Mouse (Mus musculus): ENCODE results near the gene Limk2. TPM values are rescaled to one million over a fixed set of nuclear protein-coding genes. Genes with fewer than 3 reads are reported as not detected.

The Limk2 gene
- polyA plus RNA-seq, 1 experiment from 2014 or later = 54.6 TPM

DNA sequence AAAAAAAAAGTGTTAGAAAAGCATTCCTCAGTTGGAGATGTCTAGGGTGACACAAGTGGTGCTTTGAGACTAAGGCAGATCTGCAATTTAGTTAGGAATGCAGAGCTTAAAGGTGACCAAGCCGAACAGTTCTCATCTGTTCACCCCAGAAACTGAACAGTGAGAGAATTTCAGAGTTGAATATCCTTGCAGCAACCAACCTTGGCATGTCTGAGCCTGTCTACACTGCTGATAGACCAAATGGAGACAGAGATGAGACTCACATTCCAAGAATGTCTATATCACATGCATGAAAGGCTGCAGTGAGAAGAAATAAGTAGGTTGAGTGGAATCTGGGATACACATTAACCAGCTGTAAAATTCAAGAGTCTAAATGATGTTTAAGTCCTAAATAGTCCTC, 28.6 kb upstream of the Limk2 start:
- Histone ChIP-seq H3K9me3 (replicated peaks) (no peaks in the 10 kb centered on the region), H3K27ac (no peak overlapping the region), H3K27me3 (ENCODE audit: low read depth, poor library complexity, severe bottlenecking) (no peaks in the 10 kb centered on the region), H3K4me3 (no peak overlapping the region), H3K36me3 (no peaks in the 10 kb centered on the region), H3K4me1 (no peaks in the 10 kb centered on the region)
- DNase-seq (ENCODE audit: low spot score) = no peak
- 87% methylated on average over 1 of the region's 1 CpGs for WGBS

DNA sequence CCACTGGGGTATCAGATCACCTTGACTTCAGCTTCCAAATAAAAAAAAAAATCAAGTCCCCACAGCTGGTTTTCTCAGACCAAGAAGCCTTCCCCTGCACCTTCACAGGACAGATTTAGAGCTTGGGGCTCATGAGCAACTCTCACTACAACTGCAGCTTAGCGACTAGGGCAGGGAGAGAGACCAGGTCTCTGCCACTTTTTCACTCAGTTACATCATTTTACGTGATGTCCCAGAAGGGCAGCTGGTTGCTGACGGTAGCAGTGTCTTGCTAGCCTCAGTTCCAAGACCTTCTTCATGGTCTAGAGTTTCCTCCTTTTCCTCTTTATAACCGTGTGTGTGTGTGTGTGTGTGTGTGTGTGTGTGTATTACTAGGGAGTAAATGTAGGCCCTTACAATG, 24.8 kb upstream of the Limk2 start:
- H3K36me3 ChIP-seq = 0 out of 2 replicates have a peak, but pooled peaks cover 4% of the 10 kb centered on the region
- H3K27me3 ChIP-seq (ENCODE audit: low read depth, poor library complexity, severe bottlenecking) = no peaks in the 10 kb centered on the region
- DNase-seq (ENCODE audit: low spot score) = no peak
- H3K4me1 ChIP-seq = no peaks in the 10 kb centered on the region
- WGBS = 73% methylated on average over 4 of the region's 4 CpGs
- H3K4me3 ChIP-seq = no peak overlapping the region
- H3K27ac ChIP-seq = no peak overlapping the region
- H3K9me3 ChIP-seq (replicated peaks) = no peaks in the 10 kb centered on the region

DNA sequence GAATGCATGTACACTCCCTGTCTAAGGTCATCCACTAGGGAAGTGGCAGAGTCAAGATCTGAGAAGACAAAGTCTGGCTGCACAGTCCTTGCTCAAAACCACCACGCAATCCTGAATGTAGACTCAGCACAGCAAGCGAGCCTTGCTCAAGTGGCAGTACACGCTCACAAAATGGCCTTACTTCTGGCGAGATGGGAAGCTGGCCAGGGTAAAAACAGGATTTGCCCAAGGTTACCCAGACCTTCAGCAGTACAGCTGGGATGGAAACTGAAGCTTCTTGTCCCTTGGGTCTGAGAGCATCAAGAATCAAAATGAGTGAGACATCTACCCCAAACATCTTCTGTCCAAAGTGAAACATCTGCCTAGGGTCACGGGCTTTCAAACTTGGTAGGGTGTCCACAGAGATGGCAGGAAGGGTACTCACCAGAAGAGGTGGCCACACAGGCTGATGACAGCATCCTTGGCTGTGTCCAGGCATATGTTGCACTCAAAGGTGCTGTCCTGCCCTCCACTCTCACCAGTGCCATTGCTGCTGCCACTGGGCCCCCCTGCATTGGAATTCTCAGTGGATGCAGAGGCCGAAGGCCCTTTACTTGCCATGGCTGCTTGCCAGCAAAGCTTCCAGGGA, 23.1 kb upstream of the Limk2 start:
- WGBS = 97% methylated on average over 6 of the region's 6 CpGs
- H3K9me3 ChIP-seq (replicated peaks) = no peaks in the 10 kb centered on the region
- no peak overlapping the region for H3K4me3 ChIP-seq
- no peaks in the 10 kb centered on the region for H3K27me3 ChIP-seq (ENCODE audit: low read depth, poor library complexity, severe bottlenecking)
- no peak overlapping the region for H3K27ac ChIP-seq
- H3K4me1 ChIP-seq = no peaks in the 10 kb centered on the region
- 0 out of 2 replicates have a peak, but pooled peaks cover 4% of the 10 kb centered on the region for H3K36me3 ChIP-seq
- no peak for DNase-seq (ENCODE audit: low spot score)

DNA sequence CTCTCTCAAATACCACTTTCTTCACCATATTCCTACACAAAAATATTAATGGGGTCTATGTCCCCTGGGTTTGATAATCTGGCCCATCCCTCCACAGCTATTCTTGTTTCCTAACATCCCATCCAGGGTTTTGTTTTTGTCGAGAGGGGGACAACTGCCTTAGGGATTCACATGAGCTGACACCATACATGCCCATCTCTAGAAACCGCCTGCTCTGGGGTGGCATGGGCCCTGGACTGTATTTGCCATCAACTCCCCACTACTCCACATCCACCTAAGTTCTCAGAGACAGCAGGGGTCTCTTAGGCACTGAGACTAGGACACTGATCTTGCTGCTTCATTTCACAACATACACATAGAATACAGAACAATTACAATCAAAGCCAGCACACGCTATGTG, 22.5 kb upstream of the Limk2 start:
- DNase-seq (ENCODE audit: low spot score) = no peak
- no peak overlapping the region for H3K4me3 ChIP-seq
- H3K27me3 ChIP-seq (ENCODE audit: low read depth, poor library complexity, severe bottlenecking) = no peaks in the 10 kb centered on the region
- H3K36me3 ChIP-seq = 0 out of 2 replicates have a peak, but pooled peaks cover 4% of the 10 kb centered on the region
- no peaks in the 10 kb centered on the region for H3K9me3 ChIP-seq (replicated peaks)
- H3K27ac ChIP-seq = no peak overlapping the region
- WGBS = 89% methylated on average over 3 of the region's 3 CpGs
- H3K4me1 ChIP-seq = no peaks in the 10 kb centered on the region

DNA sequence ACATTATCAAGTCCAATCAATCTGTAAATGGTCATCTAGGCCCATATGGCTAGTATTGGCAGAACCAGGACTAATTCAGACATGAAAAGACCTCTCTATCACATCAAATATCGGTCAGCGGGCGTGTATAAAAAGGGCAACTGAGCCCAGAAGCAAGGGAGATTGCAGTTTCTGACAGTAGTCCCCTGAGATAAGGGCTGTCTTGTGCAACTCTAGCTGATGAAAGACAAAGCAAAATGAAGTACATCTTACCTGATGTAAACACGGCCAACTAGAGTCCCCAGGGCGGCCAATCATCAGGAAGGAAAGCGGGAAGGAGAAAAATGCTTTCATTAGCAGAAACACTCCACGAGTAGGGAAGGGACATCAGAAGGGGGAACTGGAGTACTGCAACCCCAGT, 19.6 kb upstream of the Limk2 start:
- Histone ChIP-seq H3K27me3 (ENCODE audit: low read depth, poor library complexity, severe bottlenecking) (no peaks in the 10 kb centered on the region), H3K36me3 (peaks cover 26% of the 10 kb centered on the region), H3K27ac (no peak overlapping the region), H3K4me3 (no peak overlapping the region), H3K4me1 (no peaks in the 10 kb centered on the region), H3K9me3 (replicated peaks) (no peaks in the 10 kb centered on the region)
- DNase-seq (ENCODE audit: low spot score) = no peak
- WGBS = 92% methylated on average over 7 of the region's 7 CpGs

DNA sequence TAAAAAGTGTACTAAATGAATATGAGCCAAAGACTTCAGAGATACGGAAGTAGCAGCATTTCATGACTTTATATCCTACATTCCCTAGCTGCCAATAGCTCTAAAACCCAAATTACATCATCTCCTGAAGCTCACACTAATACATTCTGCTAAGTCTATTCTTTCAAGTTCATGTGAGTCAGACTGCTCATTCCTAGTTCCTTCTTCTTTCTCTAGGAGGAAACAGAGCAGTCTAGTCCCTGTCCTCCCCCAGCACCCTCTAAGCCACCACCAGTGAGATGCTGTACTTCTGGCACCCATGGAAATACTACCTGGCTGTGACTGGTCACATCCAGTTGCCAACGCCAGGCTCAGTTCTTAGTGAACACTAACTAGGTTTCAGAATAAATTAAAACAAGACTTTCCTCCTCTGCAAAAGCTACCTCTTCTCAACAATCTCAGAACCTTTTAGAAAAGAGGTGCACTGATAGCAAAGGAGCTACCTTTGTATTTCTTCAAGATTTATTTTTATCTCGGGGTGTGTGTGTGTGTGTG, 18.8 kb upstream of the Limk2 start:
- no peak for DNase-seq (ENCODE audit: low spot score)
- no peaks in the 10 kb centered on the region for H3K4me1 ChIP-seq
- peaks cover 35% of the 10 kb centered on the region for H3K36me3 ChIP-seq
- no peaks in the 10 kb centered on the region for H3K9me3 ChIP-seq (replicated peaks)
- no peak overlapping the region for H3K4me3 ChIP-seq
- H3K27ac ChIP-seq = no peak overlapping the region
- WGBS = 86% methylated on average over 3 of the region's 3 CpGs
- no peaks in the 10 kb centered on the region for H3K27me3 ChIP-seq (ENCODE audit: low read depth, poor library complexity, severe bottlenecking)

DNA sequence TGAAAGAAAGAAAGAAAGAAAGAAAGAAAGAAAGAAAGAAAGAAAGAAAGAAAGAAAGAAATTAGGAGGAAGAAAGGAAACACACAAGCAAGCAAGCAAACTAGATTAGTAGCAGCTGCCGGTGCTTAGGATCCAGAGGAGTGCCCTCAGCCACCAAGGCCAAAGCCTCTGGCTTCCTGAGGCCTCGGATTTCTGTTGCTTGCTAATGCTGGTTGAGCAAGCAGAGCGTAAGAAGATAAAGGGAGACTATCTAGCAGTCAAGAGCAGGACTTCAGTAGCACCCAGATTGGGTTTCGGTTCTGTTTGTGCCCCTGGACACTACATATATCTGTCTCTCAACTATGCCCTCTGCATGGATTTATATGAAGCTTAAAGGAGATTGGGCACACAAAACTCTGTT, 13.3 kb upstream of the Limk2 start:
- H3K27ac ChIP-seq = no peak overlapping the region
- H3K4me1 ChIP-seq = no peaks in the 10 kb centered on the region
- H3K36me3 ChIP-seq = peaks cover 60% of the 10 kb centered on the region
- H3K4me3 ChIP-seq = no peak overlapping the region
- no peaks in the 10 kb centered on the region for H3K9me3 ChIP-seq (replicated peaks)
- 91% methylated on average over 4 of the region's 4 CpGs for WGBS
- DNase-seq (ENCODE audit: low spot score) = no peak
- H3K27me3 ChIP-seq (ENCODE audit: low read depth, poor library complexity, severe bottlenecking) = no peaks in the 10 kb centered on the region

DNA sequence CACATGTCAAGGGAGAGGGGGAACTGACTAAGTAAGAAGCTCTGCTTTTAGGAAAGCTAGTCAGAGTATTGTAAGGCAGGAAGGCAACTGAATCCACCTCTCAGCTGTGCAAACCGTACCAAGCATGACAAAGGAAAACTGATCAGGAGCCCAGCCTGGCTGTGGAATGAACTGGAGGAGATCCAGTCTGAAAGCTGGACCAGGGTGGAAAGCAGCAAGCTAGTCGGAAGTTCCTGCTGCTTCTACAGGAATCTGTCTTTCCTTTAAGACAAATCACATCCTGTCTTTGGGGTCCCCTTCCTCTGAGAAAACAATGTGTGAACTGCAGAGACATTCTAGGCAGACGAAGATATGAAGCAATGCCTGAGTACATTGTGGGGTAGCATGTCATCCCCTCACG, 9.8 kb upstream of the Limk2 start:
- Histone ChIP-seq H3K27ac (no peak overlapping the region), H3K27me3 (ENCODE audit: low read depth, poor library complexity, severe bottlenecking) (no peaks in the 10 kb centered on the region), H3K36me3 (peaks cover 67% of the 10 kb centered on the region), H3K4me3 (no peak overlapping the region), H3K4me1 (no peaks in the 10 kb centered on the region), H3K9me3 (replicated peaks) (no peaks in the 10 kb centered on the region)
- DNase-seq (ENCODE audit: low spot score) = no peak
- WGBS = 82% methylated on average over 4 of the region's 4 CpGs

DNA sequence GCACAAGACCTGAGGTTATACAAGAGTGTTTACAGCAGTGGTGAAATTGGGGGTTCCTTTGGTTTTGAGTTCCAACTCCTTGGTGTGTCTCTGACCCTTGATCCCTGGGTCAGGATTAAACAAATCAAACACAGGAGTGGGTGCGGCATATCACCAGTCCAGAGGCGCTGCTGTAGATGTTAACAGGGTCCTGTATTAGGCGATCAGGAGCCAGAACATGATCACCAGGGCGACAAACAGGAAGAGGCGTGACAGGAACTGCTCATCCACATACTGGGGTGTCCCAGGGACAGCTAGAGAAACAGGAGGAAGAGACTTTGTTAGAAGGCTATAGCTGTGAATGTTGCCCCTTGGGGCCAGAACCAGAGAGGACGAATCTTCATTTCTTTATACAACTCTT, 8.8 kb upstream of the Limk2 start:
- Histone ChIP-seq H3K27ac (no peak overlapping the region), H3K27me3 (ENCODE audit: low read depth, poor library complexity, severe bottlenecking) (no peaks in the 10 kb centered on the region), H3K4me3 (no peak overlapping the region), H3K4me1 (no peaks in the 10 kb centered on the region), H3K9me3 (replicated peaks) (no peaks in the 10 kb centered on the region), H3K36me3 (peaks cover 58% of the 10 kb centered on the region)
- DNase-seq (ENCODE audit: low spot score) = no peak
- WGBS = 82% methylated on average over 6 of the region's 6 CpGs

DNA sequence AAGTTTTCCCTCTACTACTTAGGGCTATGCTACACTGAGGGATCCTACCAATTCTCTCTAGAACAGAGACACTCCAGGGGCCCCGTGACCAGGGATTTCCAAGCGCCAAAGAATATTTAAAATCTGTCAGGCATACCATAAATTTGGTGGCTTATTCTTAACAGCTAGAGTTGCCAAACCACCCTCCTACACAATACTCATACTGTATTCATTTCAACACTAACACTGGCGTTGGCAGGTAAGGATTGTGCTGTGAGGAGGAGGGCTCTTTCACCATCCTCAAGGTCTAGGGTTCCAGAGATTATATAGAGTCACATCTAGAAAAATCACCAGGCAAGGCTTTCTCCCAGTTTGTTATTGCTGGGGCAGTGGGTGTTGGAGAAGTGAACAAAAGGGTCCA, 7.4 kb upstream of the Limk2 start:
- Histone ChIP-seq H3K27me3 (ENCODE audit: low read depth, poor library complexity, severe bottlenecking) (no peaks in the 10 kb centered on the region), H3K36me3 (peaks cover 56% of the 10 kb centered on the region), H3K4me3 (no peak overlapping the region), H3K4me1 (no peaks in the 10 kb centered on the region), H3K9me3 (replicated peaks) (no peaks in the 10 kb centered on the region), H3K27ac (no peak overlapping the region)
- no peak for DNase-seq (ENCODE audit: low spot score)
- WGBS = 96% methylated on average over 3 of the region's 3 CpGs

DNA sequence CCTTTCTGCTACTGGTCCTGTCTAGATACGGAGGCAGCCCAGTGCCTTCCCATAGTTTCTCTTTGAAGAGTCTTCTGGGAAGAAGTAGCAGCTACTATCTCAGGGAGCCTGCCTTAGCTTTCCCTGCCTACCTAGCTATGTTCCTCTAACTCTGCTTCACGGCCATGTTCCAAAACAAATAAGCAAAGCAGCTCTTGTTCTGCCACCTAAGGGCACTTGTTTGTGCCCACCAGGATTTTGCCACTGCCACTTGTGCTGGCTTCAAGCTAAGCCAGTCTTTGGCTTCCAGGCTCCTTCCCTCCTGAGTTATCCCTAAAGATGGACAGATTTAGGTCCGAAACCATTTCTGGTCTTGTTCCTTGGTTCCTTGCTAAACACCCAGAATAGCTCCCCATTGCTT, 3.1 kb upstream of the Limk2 start:
- Histone ChIP-seq H3K36me3 (peaks cover 28% of the 10 kb centered on the region), H3K4me1 (peaks cover 13% of the 10 kb centered on the region), H3K27me3 (ENCODE audit: low read depth, poor library complexity, severe bottlenecking) (peaks cover 8% of the 10 kb centered on the region; the same call in 1 of the 2 replicates), H3K27ac (no peak overlapping the region), H3K9me3 (replicated peaks) (no peaks in the 10 kb centered on the region), H3K4me3 (no peak overlapping the region)
- no peak for DNase-seq (ENCODE audit: low spot score)
- 86% methylated on average over 3 of the region's 3 CpGs for WGBS

DNA sequence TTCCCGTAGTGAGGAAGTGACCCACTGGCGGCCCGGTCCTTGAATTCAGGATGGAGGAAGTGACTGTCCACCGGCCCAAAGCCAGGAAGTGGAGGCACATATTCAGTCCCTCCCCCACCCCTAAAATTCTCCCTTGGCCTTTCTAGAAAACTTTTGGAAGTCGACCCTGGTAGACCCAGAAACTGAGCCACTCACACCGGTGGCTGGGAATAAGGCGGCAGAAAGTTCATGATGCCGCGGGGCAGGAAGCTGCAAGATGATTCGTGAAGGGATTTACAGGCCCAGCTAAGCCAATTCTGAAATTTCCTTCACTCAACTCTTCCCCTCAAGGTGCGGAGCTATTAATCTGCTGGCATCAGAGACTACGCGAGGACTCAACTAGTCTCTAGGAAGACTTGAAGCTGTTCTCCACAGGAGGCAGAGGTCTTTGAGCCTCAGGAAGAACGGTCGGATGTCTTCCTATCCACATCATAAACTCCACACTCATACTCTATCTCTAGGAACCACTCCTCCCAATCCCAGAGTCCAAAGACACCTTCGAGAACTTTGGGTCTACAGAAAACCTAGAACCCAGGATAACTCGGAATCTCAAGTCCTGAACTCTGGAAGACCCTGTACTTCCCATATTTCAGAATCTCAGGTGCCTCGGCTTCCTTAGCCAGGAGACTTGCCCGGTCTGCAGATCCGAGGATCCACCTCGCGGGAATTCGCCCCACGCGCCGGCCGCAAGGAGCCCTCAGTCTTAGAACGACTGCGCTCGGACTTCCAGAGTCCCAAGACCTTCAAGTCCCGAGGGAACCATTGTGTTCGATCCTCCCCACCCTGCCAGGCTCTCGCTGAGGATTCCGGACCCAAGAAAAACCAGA, 625 bp downstream of the Limk2 start:
- peaks cover 8% of the 10 kb centered on the region; the same call in 1 of the 2 replicates for H3K27me3 ChIP-seq (ENCODE audit: low read depth, poor library complexity, severe bottlenecking)
- H3K4me3 ChIP-seq = peak overlapping the region; percentile 89
- H3K36me3 ChIP-seq = no peaks in the 10 kb centered on the region
- peak; percentile 42 for DNase-seq (ENCODE audit: low spot score)
- 6% methylated on average over 34 of the region's 34 CpGs for WGBS
- H3K27ac ChIP-seq = peak overlapping the region; percentile 88
- H3K9me3 ChIP-seq (replicated peaks) = no peaks in the 10 kb centered on the region
- H3K4me1 ChIP-seq = peaks cover 13% of the 10 kb centered on the region

Measured in limb, embryonic 10.5 days (tissue).